Mouse (Mus musculus) ovary, postnatal 10 days (tissue): ENCODE data around the gene Tpm1.

Source experiments
- DNase-seq: peaks from one replicate; pipeline ENCODE4 v3.0.0; 2022; ENCODE audit warnings: low spot score

Tpm1 gene

GRCm38 (mm10) chr9:66980458-66980857 lies 68.7 kb downstream of the Tpm1 start:
- peak; percentile 46 for DNase-seq

GRCm38 (mm10) chr9:66978468-66978867 lies 70.7 kb downstream of the Tpm1 start:
- DNase-seq = no peak

- no peak for DNase-seq
Measured at GRCm38 (mm10) chr9:66977982-66978381, 71.2 kb downstream of the Tpm1 start.

- DNase-seq = no peak
Measured at GRCm38 (mm10) chr9:66977121-66977520, 72.1 kb downstream of the Tpm1 start.

- DNase-seq = peak; percentile 82
Measured at GRCm38 (mm10) chr9:66975239-66975645, 74.0 kb downstream of the Tpm1 start, which contains the start of gene Lactb. Gene Lactb (minus strand): TSS chr9:66975484.

- peak; percentile 24 for DNase-seq
Measured at GRCm38 (mm10) chr9:66974721-66975225, 74.4 kb downstream of the Tpm1 start.
